Mouse (Mus musculus): ENCODE results near the gene Olfr792.

The Olfr792 gene

GRCm38 (mm10) chr10:129538862-129539261, at the start of gene Olfr792:
Olfr792 (plus strand) TSS chr10:129539162.
- DNase-seq = no peak

GRCm38 (mm10) chr10:129490101-129490500, 48.9 kb upstream of the Olfr792 start:
- DNase-seq = no peak

GRCm38 (mm10) chr10:129498192-129498591, 40.8 kb upstream of the Olfr792 start, which contains the start of gene Olfr790:
Olfr790 (plus strand) TSS chr10:129498492.
- no peak for DNase-seq

- DNase-seq = no peak
Measured at GRCm38 (mm10) chr10:129521492-129521891, 17.5 kb upstream of the Olfr792 start, which contains the start of gene Olfr791. Olfr791 (plus strand) TSS chr10:129521792.

- DNase-seq = no peak
Measured at GRCm38 (mm10) chr10:129549354-129549753, 10.4 kb downstream of the Olfr792 start.

GRCm38 (mm10) chr10:129567355-129567754, 28.4 kb downstream of the Olfr792 start, which contains the start of gene Olfr794:
Olfr794 (plus strand) TSS chr10:129567655.
- DNase-seq = no peak

- DNase-seq = no peak
Measured at GRCm38 (mm10) chr10:129577066-129577465, 38.1 kb downstream of the Olfr792 start.

Measured in lung, adult 18-20 months (tissue).